Mouse (Mus musculus) intestine, postnatal 0 days (tissue): ENCODE measurements at regions not wholly inside any gene's neighbourhood (a gene's known extent, or its start where the extent isn't known, plus 50 kb on each side); places are given as distances from the start of the nearest gene placed in this dataset. TPM values are rescaled to one million over a fixed set of nuclear protein-coding genes. Genes with fewer than 3 reads are reported as not detected.

ENCODE experiments used
- ATAC-seq: fragments of 200-750 bp; cut with Nextera tagmentation; 2 replicates; pipeline ENCODE4 v1.8.0; 2017; ENCODE audit warnings: mild to moderate bottlenecking, moderate TSS enrichment, moderate library complexity
- H3K27ac ChIP-seq: fragments of 300-500 bp; sonication (generic); 2 replicates; pipeline ENCODE4 v1.5.1; 2014; ENCODE audit warnings: mild to moderate bottlenecking, low read depth, low read length, moderate library complexity
- H3K27me3 ChIP-seq: fragments of 300-500 bp; sonication (generic); replicated peaks from 2 replicates; pipeline ENCODE4 v1.6.1; 2014; ENCODE audit warnings: low read length, mixed read lengths; ENCODE audit not compliant: control insufficient read depth, insufficient read depth
- H3K36me3 ChIP-seq: fragments of 300-500 bp; sonication (generic); 2 replicates; pipeline ENCODE4 v1.6.1; 2014; ENCODE audit warnings: mild to moderate bottlenecking, moderate library complexity; ENCODE audit not compliant: control insufficient read depth, insufficient read depth
- H3K4me1 ChIP-seq: fragments of 300-500 bp; sonication (generic); replicated peaks from 2 replicates; pipeline ENCODE4 v1.6.1; 2014; ENCODE audit warnings: antibody characterized with exemption, low read length, mixed read lengths; ENCODE audit not compliant: control insufficient read depth, insufficient read depth
- H3K4me2 ChIP-seq: fragments of 300-500 bp; sonication (generic); replicated peaks from 2 replicates; pipeline ENCODE4 v1.6.1; 2014; ENCODE audit warnings: low read depth, mild to moderate bottlenecking, moderate library complexity
- H3K4me3 ChIP-seq: fragments of 300-500 bp; sonication (generic); 2 replicates; pipeline ENCODE4 v1.5.1; 2014; ENCODE audit warnings: low read depth, low read length
- H3K9ac ChIP-seq: fragments of 300-500 bp; sonication (generic); 2 replicates; pipeline ENCODE4 v1.6.1; 2014; ENCODE audit warnings: mild to moderate bottlenecking, low read depth, low read length
- H3K9me3 ChIP-seq: fragments of 300-500 bp; sonication (generic); 2 replicates; pipeline ENCODE4 v1.6.1; 2016; ENCODE audit warnings: mixed run types; ENCODE audit not compliant: control insufficient read depth
- CTCF ChIP-seq: sonication (generic); IDR thresholded peaks from 2 replicates; pipeline ENCODE4 v1.5.1; 2016; ENCODE audit warnings: low read depth, mild to moderate bottlenecking, control low read depth, antibody characterized with exemption, moderate library complexity
- WGBS: fragments of 180-500 bp; shearing (Covaris S2); extraction: QIAGEN DNeasy Blood & Tissue Kit; methylation state at CpG from one replicate; pipeline ENCODE4 v1.1.7; 2014; 5-methylcytosine and 5-hydroxymethylcytosine counted together
- microRNA-seq: library from miRNA; unstranded; fragments of <30 nt; microRNA quantifications from one replicate; pipeline ENCODE4, GENCODE M21; 2016

DNA sequence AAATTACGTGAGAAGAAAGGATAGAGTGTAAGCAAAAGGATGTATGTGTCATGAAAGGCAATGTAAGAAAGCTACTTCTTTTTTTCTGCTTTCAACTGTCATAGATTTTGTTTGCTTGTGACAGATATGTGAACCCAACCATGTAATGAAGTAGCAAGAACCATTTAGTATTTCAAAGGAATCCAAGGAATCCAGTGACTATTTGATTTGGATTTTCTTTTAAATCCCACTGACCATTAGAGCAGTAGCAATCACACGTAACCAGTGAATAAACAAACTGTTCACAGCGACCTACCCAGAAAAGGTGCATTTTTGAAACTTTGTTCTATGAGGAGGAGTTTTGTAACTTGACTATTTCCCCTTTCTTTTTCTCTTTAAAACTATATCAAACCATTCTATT lies 981.2 kb upstream of the Luzp2 start:
- H3K27ac ChIP-seq: no peak overlapping the region
- no peak for ATAC-seq
- WGBS: 32% methylated on average over 3 of the region's 3 CpGs
- no peak overlapping the region for H3K4me2 ChIP-seq
- no peaks in the 10 kb centered on the region for H3K4me1 ChIP-seq
- H3K4me3 ChIP-seq: no peak overlapping the region
- H3K27me3 ChIP-seq: no peaks in the 10 kb centered on the region
- H3K9me3 ChIP-seq: no peaks in the 10 kb centered on the region
- H3K36me3 ChIP-seq: no peaks in the 10 kb centered on the region
- TF ChIP-seq CTCF: no peak
- H3K9ac ChIP-seq: no peak overlapping the region

DNA sequence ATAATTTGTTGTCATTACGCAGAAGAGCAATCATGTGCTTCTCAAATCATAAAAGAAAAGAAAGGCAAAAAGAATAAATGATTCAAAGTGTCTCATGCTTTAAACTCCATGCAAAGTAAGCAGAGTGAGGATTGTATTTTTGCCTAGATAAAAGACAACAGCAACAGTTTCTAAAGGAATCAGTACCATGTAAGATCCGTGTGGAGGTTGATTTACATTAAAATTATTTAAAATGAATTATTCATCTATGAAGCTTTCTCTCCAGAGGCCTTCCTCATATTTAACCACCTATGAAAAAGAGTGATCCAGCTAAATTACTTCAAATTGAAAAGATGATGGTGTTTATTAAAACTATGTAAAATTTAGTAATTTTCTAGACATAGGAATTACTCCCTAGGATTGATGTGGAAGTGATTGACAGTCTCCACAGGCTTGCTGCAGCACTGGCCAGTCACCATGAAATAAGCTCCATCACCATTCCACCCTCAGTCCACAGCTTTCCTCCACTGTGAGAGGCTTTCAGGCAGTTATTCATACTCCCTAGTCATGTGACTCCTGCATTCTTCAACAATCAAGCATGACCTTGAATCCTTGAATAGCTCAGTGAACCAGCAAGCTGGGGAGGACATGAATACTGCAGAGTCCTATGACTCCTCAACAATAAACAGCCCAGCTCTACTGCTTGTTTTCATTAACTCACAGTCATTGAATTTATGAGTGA lies 962.7 kb upstream of the Luzp2 start:
- no peak overlapping the region for H3K4me3 ChIP-seq
- H3K36me3 ChIP-seq: no peaks in the 10 kb centered on the region
- no peaks in the 10 kb centered on the region for H3K4me1 ChIP-seq
- H3K27me3 ChIP-seq: no peaks in the 10 kb centered on the region
- no peak for ATAC-seq
- WGBS: 87% methylated on average over 2 of the region's 2 CpGs
- H3K4me2 ChIP-seq: no peak overlapping the region
- H3K9ac ChIP-seq: no peak overlapping the region
- TF ChIP-seq CTCF: no peak
- H3K9me3 ChIP-seq: no peaks in the 10 kb centered on the region
- no peak overlapping the region for H3K27ac ChIP-seq

DNA sequence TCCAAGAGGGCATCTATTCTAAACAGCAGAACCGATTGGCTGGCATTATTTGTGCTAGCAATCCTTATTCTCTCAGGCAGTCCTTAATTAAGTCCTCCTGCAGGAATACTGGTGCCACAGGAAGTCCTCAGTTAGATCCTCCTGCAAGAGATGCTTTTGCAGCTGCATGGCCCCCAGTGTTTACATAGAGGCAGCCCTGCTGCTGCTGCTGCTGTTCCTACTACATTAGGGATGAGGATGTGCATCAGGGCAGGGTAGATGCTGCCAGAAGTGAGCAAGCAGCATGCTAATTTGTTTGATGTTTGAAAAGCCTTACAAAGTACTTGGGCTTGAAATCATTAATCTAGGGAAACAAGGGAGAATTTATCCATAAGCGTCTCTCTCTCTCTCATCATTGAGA lies 922.3 kb upstream of the Luzp2 start:
- ATAC-seq: no peak
- no peak overlapping the region for H3K9ac ChIP-seq
- no peak for TF ChIP-seq CTCF
- H3K27me3 ChIP-seq: no peaks in the 10 kb centered on the region
- H3K36me3 ChIP-seq: no peaks in the 10 kb centered on the region
- WGBS: 53% methylated on average over 2 of the region's 2 CpGs
- no peak overlapping the region for H3K27ac ChIP-seq
- H3K9me3 ChIP-seq: no peaks in the 10 kb centered on the region
- H3K4me2 ChIP-seq: no peak overlapping the region
- no peaks in the 10 kb centered on the region for H3K4me1 ChIP-seq
- H3K4me3 ChIP-seq: no peak overlapping the region

DNA sequence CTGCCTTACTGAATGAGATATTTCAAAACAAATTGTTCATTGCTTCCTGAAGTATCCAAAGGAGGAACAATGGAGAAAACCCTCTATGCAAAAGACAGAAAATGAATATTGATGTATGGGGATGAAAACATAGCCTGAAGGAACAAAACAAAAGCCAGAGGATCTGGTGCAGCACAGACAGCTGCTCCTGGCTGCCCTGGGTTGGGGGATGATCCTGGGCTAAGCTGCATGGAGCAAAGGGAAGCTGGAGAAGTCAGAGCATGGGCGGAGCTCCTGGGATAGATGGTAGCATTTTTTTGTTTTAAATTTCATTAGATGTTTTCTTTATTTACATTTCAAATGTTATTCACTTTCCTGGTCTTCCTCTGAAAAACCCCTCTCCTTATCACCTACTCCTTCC lies 879.6 kb upstream of the Luzp2 start:
- Histone ChIP-seq H3K36me3 (no peaks in the 10 kb centered on the region), H3K27ac (no peak overlapping the region), H3K4me2 (no peak overlapping the region), H3K4me1 (no peaks in the 10 kb centered on the region), H3K9me3 (no peaks in the 10 kb centered on the region), H3K27me3 (no peaks in the 10 kb centered on the region), H3K9ac (no peak overlapping the region), H3K4me3 (no peak overlapping the region)
- 67% methylated on average over 1 of the region's 1 CpGs for WGBS
- no peak for ATAC-seq
- no peak for TF ChIP-seq CTCF

DNA sequence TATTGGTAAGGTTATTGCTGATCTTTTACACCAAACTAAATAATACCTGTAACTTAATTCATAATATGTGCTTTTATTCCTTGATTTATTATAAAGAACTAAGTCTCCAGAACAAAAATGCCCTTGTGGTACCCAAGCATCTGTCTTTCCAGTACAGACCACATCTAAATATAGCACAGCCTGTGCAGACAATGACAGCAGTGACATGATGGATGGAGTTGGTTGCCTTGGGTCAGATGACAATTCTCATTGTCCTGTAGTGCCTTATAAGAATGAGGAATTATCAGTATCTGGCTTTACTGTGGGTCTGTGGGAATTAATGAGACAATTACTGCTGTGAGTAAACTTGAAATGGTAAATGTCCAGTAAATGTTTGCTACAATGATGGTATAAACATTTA lies 859.8 kb upstream of the Luzp2 start:
- Histone ChIP-seq H3K27ac (no peak overlapping the region), H3K36me3 (no peaks in the 10 kb centered on the region), H3K9ac (no peak overlapping the region), H3K4me3 (no peak overlapping the region), H3K9me3 (no peaks in the 10 kb centered on the region), H3K4me1 (no peaks in the 10 kb centered on the region), H3K27me3 (no peaks in the 10 kb centered on the region), H3K4me2 (no peak overlapping the region)
- no peak for ATAC-seq
- no peak for TF ChIP-seq CTCF

DNA sequence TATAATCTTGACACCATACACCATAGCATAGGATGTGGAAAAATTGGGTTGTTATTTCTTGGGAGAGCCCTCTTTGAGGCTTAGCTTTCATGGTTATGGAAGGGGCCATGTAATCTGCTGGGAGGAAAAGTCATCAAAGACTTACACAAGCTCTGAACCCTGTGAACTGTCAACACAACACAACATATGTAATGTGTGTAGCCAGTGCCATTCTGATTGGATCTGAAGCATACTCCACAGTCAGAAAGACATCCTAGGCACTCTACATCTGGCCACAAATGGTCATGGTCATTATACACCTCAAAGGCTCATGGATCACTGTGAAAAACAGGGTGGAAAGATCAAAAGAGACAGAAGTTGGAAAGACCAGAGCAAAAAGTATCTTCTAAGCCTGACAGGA lies 839.3 kb upstream of the Luzp2 start:
- Histone ChIP-seq H3K27me3 (no peaks in the 10 kb centered on the region), H3K36me3 (no peaks in the 10 kb centered on the region), H3K9ac (no peak overlapping the region), H3K27ac (no peak overlapping the region), H3K4me2 (no peak overlapping the region), H3K4me1 (no peaks in the 10 kb centered on the region), H3K4me3 (no peak overlapping the region), H3K9me3 (no peaks in the 10 kb centered on the region)
- no peak for ATAC-seq
- no peak for TF ChIP-seq CTCF

DNA sequence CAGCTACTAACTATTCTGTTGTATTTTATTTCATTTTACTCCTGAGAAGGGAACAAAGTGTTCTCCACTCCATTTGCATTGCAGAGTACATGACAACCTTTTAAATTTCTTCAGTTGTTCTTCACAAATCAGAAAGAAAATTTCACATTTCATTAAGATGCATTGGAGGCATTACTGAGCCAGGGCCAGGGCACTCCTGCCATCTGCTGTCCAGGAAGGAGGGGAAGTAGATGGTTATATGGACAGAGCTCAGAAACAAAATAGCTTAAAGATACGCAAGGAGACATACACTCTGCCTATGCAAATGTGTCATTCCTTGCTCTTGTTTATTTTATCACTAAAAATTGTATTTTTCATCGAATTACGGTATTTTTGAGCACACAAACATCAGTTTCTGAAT lies 826.6 kb upstream of the Luzp2 start:
- H3K36me3 ChIP-seq: no peaks in the 10 kb centered on the region
- peak; percentile 47 for TF ChIP-seq CTCF
- no peak overlapping the region for H3K4me3 ChIP-seq
- H3K27me3 ChIP-seq: no peaks in the 10 kb centered on the region
- no peaks in the 10 kb centered on the region for H3K4me1 ChIP-seq
- ATAC-seq: no peak
- H3K27ac ChIP-seq: no peak overlapping the region
- H3K4me2 ChIP-seq: no peak overlapping the region
- no peak overlapping the region for H3K9ac ChIP-seq
- H3K9me3 ChIP-seq: no peaks in the 10 kb centered on the region
- 62% methylated on average over 3 of the region's 3 CpGs for WGBS

Small RNAs in the stretch of these regions (microRNA-seq; reads per million reads assigned to microRNA genes)
- not detected for gene Gm27921
- gene Mir6238: not detected
